Mouse (Mus musculus): ENCODE measurements around the gene Actrt2. TPM values are rescaled to one million over a fixed set of nuclear protein-coding genes. Genes with fewer than 3 reads are reported as not detected.
A peak's percentile ranks its signal among the peaks of the same experiment; 100 is the strongest.

Gene Actrt2
- polyA plus RNA-seq, 1 experiment from 2014 or later = not detected

DNA sequence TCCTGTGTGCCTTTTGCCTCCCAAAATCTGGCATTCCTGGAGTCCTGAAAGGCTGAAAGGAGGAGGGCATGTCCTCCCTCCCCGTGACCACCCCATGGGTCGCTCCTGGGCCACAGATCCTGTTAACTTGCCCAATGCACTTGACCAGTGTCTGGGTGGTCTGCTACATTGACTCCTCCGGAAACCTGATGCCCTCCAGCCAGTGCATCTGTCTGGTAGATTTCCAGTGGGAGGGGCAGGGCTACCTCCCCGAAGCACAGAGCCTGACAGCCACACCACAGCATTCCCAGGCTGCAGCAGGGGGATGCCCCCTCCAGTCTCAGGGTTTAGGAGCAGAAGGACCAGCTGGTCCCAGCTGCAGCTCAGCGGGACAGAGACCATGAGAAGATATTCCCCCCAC, 15.2 kb downstream of the Actrt2 start:
- H3K4me1 ChIP-seq (replicated peaks; ENCODE audit: control insufficient read depth, insufficient read depth, low read length) = 0 out of 2 replicates have a peak, but pooled peaks cover 3% of the 10 kb centered on the region
- no peaks in the 10 kb centered on the region for H3K36me3 ChIP-seq (ENCODE audit: control insufficient read depth, insufficient read depth, low read length)
- no peak overlapping the region for H3K9ac ChIP-seq (ENCODE audit: low read depth, low read length)
- no peak for ATAC-seq (ENCODE audit: low FRiP score)
- H3K4me3 ChIP-seq (ENCODE audit: low read depth, low read length) = no peak overlapping the region
- H3K27ac ChIP-seq (ENCODE audit: low read depth, low read length) = no peak overlapping the region
- no peak overlapping the region for H3K4me2 ChIP-seq (replicated peaks; ENCODE audit: low read depth, low read length)
- H3K27me3 ChIP-seq (ENCODE audit: control insufficient read depth, insufficient read depth, low read length) = no peaks in the 10 kb centered on the region; the same call in 1 of the 2 replicates
- 12% methylated on average over 5 of the region's 5 CpGs for WGBS
- DNase-seq (ENCODE audit: low spot score) = no peak
- no peaks in the 10 kb centered on the region for H3K9me3 ChIP-seq (ENCODE audit: control insufficient read depth, low read length)

DNA sequence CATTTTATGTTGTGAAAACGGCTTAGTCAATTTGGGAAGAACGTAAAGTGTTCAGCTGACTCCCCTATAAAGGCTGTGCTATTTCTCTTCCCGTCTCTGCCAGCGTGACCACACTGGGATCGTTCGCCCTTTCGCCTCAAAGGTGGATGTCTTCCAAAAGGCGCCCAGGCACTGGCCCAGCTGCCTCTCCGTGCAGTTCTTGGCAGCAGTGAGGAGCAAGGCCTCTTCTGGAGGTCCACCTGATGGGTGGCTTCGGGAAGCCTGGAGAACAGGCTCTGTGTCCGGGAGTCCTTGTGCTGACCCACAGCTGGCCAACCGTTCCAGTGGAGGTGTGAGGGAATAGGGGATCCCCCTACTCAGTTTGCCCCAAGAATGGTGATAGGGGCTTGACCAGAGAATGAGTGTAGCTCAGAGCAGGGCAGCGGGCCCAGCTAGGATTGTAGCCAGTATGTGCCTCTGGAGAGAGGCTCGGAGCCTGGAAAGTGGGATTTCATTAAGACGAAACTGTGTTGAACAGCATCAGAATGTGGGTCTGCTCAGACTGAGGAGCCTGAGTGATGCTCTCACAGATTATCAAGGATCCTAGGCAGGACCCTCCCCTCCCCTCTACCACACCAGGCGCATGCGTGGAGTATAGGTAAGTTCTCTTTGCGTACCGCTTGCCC, 18.5 kb downstream of the Actrt2 start:
- Histone ChIP-seq H3K36me3 (ENCODE audit: control insufficient read depth, insufficient read depth, low read length) (no peaks in the 10 kb centered on the region), H3K9me3 (ENCODE audit: control insufficient read depth, low read length) (0 out of 2 replicates have a peak, but pooled peaks cover 3% of the 10 kb centered on the region), H3K9ac (ENCODE audit: low read depth, low read length) (no peak overlapping the region), H3K4me2 (replicated peaks; ENCODE audit: low read depth, low read length) (no peak overlapping the region), H3K4me3 (ENCODE audit: low read depth, low read length) (no peak overlapping the region), H3K27ac (ENCODE audit: low read depth, low read length) (no peak overlapping the region), H3K4me1 (replicated peaks; ENCODE audit: control insufficient read depth, insufficient read depth, low read length) (0 out of 2 replicates have a peak, but pooled peaks cover 3% of the 10 kb centered on the region), H3K27me3 (ENCODE audit: control insufficient read depth, insufficient read depth, low read length) (peaks cover 13% of the 10 kb centered on the region; the same call in 1 of the 2 replicates)
- 84% methylated on average over 19 of the region's 19 CpGs for WGBS
- no peak for DNase-seq (ENCODE audit: low spot score)
- ATAC-seq (ENCODE audit: low FRiP score) = no peak

DNA sequence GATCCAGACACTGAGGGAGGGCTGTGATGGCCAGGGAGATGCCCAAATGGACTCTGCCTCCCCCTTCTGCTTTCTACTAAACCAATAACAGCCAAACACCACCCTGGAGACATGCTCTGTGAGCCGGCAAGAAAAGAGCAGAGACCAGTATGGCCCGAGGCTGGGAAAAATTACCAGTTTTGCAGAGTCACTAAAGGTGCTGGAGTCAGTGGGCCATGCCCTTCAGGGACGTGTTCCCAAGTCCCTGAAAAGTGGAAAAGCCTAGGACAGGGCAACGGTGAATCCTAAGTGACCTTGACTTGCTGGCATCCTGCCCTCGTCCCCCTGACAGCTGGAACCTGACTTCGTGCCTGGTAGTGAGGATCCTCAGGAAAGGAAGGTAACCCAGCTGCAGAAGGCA, 25.2 kb downstream of the Actrt2 start:
- WGBS = 3% methylated on average over 6 of the region's 6 CpGs
- H3K36me3 ChIP-seq (ENCODE audit: control insufficient read depth, insufficient read depth, low read length) = no peaks in the 10 kb centered on the region
- no peak overlapping the region for H3K27ac ChIP-seq (ENCODE audit: low read depth, low read length)
- H3K4me2 ChIP-seq (replicated peaks; ENCODE audit: low read depth, low read length) = no peak overlapping the region
- DNase-seq (ENCODE audit: low spot score) (peak; percentile 50), ATAC-seq (ENCODE audit: low FRiP score) (no peak)
- H3K4me3 ChIP-seq (ENCODE audit: low read depth, low read length) = no peak overlapping the region
- H3K27me3 ChIP-seq (ENCODE audit: control insufficient read depth, insufficient read depth, low read length) = peaks cover 76% of the 10 kb centered on the region
- no peak overlapping the region for H3K9ac ChIP-seq (ENCODE audit: low read depth, low read length)
- peaks cover 7% of the 10 kb centered on the region for H3K4me1 ChIP-seq (replicated peaks; ENCODE audit: control insufficient read depth, insufficient read depth, low read length)
- 0 out of 2 replicates have a peak, but pooled peaks cover 3% of the 10 kb centered on the region for H3K9me3 ChIP-seq (ENCODE audit: control insufficient read depth, low read length)

DNA sequence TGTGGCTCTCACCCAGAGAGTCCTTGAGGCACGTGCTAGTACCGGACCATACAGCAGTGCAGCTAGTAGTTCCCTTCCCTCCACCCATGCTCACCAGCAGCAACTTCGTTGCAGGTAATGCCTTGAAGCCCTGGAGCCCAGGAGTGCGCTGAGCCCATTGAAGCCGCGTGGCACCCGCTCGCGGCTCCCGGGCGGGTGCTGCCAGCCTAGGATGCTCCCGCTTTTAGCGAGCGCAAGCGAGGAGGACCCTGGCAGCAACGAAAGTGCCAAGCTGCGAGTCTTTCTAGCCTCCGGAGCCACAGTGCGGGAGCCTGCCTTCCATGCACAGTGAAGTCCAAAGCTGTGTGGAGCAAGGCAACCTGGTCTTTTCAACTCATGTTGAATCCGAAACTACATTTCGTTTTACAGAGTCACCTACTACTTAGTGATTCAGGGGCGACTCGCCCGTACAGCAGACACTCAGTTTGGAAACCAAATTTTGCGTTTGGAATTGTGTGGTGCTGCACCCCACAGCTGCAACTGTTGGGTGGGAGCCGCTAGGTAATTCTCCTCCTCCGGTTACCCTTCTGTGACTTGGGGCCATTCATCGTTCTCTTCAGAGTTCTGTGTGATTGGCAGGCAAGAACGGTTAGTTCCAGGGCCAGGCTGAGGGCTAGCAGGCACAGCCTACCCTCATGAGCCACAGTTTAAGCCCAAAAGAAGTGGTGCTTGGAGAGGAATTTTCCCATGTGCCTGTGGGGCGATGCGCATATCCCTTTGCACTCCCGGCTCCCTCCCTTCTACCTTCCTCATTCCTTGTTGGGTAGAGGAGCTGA, 26.2 kb downstream of the Actrt2 start:
- peak; percentile 69 for DNase-seq (ENCODE audit: low spot score)
- no peak overlapping the region for H3K9ac ChIP-seq (ENCODE audit: low read depth, low read length)
- under 1% methylated on average over 32 of the region's 32 CpGs for WGBS
- H3K27ac ChIP-seq (ENCODE audit: low read depth, low read length) = no peak overlapping the region
- no peaks in the 10 kb centered on the region for H3K36me3 ChIP-seq (ENCODE audit: control insufficient read depth, insufficient read depth, low read length)
- H3K9me3 ChIP-seq (ENCODE audit: control insufficient read depth, low read length) = no peaks in the 10 kb centered on the region
- H3K27me3 ChIP-seq (ENCODE audit: control insufficient read depth, insufficient read depth, low read length) = peaks cover 84% of the 10 kb centered on the region
- H3K4me2 ChIP-seq (replicated peaks; ENCODE audit: low read depth, low read length) = 0 out of 2 replicates have a peak overlapping the region, but pooled peaks have one; percentile 18
- ATAC-seq (ENCODE audit: low FRiP score) = no peak
- H3K4me1 ChIP-seq (replicated peaks; ENCODE audit: control insufficient read depth, insufficient read depth, low read length) = peaks cover 13% of the 10 kb centered on the region
- H3K4me3 ChIP-seq (ENCODE audit: low read depth, low read length) = no peak overlapping the region

DNA sequence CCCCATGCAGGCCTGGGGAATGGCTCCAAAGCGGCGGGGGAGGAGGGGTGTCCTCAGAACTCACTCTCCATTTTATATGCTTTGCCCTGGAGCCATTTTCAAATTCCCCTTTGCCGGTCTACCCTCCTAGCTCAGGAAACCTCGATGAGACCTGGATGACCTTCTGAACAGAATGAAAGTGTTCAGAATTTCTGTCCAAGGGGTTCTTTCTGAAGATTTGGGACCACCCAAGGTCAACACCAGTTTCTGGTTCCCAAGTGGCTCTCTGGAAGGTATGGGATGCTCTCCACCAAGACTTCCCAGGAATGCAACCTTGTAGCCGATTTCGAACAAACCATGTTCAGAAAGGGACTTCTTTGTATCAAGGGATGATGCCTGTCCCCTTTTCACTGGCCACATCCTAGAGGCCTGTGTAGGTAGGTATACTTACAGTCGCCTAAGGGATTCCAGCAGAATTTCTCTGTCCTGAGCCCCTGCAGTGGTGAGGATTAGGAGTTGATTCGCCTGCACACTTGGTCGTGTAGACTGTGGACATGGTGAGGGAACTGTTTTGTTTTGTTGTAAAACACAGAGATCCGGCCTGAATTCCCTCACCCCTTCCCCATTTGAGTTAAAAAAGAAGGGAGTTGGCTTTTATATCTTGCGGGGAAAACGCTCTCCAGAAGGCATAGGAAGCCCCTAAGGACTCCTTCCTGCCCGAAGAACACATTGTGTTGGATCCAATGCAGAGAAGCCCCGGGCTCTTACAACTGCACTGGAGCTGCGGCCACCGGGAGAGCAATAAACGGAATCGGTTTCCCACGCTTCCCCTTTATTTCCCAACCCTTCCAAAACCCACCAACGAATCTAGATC, 27.0 kb downstream of the Actrt2 start:
- Histone ChIP-seq H3K4me1 (replicated peaks; ENCODE audit: control insufficient read depth, insufficient read depth, low read length) (peaks cover 13% of the 10 kb centered on the region), H3K9me3 (ENCODE audit: control insufficient read depth, low read length) (no peaks in the 10 kb centered on the region), H3K27ac (ENCODE audit: low read depth, low read length) (no peak overlapping the region), H3K4me3 (ENCODE audit: low read depth, low read length) (no peak overlapping the region), H3K36me3 (ENCODE audit: control insufficient read depth, insufficient read depth, low read length) (no peaks in the 10 kb centered on the region), H3K4me2 (replicated peaks; ENCODE audit: low read depth, low read length) (no peak overlapping the region), H3K27me3 (ENCODE audit: control insufficient read depth, insufficient read depth, low read length) (peaks cover 81% of the 10 kb centered on the region), H3K9ac (ENCODE audit: low read depth, low read length) (no peak overlapping the region)
- DNase-seq (ENCODE audit: low spot score) (peak; percentile 63), ATAC-seq (ENCODE audit: low FRiP score) (no peak)
- WGBS = 3% methylated on average over 20 of the region's 20 CpGs

DNA sequence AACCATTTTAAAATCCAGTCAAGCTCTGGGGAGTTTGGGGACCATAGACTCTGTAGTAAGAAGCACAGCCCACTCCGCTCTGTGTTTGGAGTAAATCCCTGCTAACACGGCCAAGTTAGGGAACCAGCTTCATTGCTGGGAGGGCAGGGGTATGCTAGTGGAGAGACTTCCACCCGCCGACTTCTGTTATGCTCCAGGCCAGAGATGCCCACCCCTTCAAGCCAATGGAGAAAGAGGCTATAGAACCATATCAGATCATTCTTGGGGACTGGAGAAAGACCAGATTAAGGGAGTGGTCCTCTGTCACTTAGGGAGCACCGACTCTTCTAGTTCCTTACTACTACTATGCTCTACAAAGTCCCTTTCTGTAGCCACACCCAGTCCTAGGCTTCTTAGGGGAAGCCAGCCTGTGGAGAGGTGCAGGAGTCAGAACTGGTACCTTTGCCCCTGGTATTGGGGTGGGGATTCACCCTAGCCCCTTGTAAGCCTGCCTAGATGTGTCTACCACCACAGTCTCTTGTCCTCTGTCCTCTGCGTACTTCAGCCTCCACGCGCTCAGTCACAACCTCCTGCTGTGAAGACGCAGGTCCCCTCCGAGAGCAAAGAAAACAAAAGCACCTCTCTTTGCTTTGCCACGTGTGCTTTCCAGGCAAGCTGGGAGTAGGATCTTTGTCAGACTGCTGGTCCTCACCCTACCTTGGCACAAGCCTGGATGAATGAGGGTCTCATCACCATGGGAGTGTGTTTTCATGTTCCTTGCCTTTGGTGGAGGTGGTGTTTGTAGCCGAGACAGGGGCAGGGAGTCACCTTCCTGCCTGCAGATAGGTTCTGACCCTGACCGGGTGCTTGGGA, 27.9 kb downstream of the Actrt2 start:
- 4% methylated on average over 13 of the region's 13 CpGs for WGBS
- Histone ChIP-seq H3K36me3 (ENCODE audit: control insufficient read depth, insufficient read depth, low read length) (no peaks in the 10 kb centered on the region), H3K4me2 (replicated peaks; ENCODE audit: low read depth, low read length) (no peak overlapping the region), H3K27me3 (ENCODE audit: control insufficient read depth, insufficient read depth, low read length) (peaks cover 83% of the 10 kb centered on the region), H3K9me3 (ENCODE audit: control insufficient read depth, low read length) (no peaks in the 10 kb centered on the region), H3K27ac (ENCODE audit: low read depth, low read length) (no peak overlapping the region), H3K9ac (ENCODE audit: low read depth, low read length) (no peak overlapping the region), H3K4me3 (ENCODE audit: low read depth, low read length) (no peak overlapping the region), H3K4me1 (replicated peaks; ENCODE audit: control insufficient read depth, insufficient read depth, low read length) (peaks cover 18% of the 10 kb centered on the region)
- ATAC-seq (ENCODE audit: low FRiP score) = no peak
- peak; percentile 39 for DNase-seq (ENCODE audit: low spot score)

DNA sequence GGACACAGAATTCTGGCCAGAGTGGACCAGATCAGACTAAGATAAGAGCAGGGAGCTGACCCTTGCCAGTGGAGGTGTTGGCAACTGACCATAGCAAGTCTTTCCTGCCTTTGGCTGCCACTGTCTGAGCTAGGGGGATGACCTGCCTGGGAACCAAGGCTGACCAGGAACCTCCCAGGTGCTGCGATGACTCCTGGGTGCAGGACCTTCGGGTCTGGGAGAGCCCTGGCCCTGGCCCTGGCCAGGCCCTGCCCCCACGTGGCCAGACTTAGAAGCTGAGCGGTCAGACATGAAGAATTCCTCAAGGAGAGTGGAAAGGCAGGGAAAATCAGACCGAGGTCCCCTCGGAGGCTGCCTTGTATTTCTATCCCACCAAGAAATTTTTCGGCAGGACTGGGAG, 28.5 kb downstream of the Actrt2 start:
- H3K4me3 ChIP-seq (ENCODE audit: low read depth, low read length) = 0 out of 2 replicates have a peak overlapping the region, but pooled peaks have one; percentile 0
- peaks cover 19% of the 10 kb centered on the region for H3K4me1 ChIP-seq (replicated peaks; ENCODE audit: control insufficient read depth, insufficient read depth, low read length)
- H3K36me3 ChIP-seq (ENCODE audit: control insufficient read depth, insufficient read depth, low read length) = no peaks in the 10 kb centered on the region
- H3K9ac ChIP-seq (ENCODE audit: low read depth, low read length) = 0 out of 2 replicates have a peak overlapping the region, but pooled peaks have one; percentile 24
- peaks cover 87% of the 10 kb centered on the region for H3K27me3 ChIP-seq (ENCODE audit: control insufficient read depth, insufficient read depth, low read length)
- peak overlapping the region; percentile 19; the same call in 1 of the 2 replicates for H3K4me2 ChIP-seq (replicated peaks; ENCODE audit: low read depth, low read length)
- WGBS = 4% methylated on average over 7 of the region's 7 CpGs
- no peaks in the 10 kb centered on the region for H3K9me3 ChIP-seq (ENCODE audit: control insufficient read depth, low read length)
- no peak overlapping the region for H3K27ac ChIP-seq (ENCODE audit: low read depth, low read length)
- DNase-seq (ENCODE audit: low spot score) = peak; percentile 57
- ATAC-seq (ENCODE audit: low FRiP score) = no peak

Measured in hindbrain, embryonic 11.5 days (tissue).